In the genomic region with DNA sequence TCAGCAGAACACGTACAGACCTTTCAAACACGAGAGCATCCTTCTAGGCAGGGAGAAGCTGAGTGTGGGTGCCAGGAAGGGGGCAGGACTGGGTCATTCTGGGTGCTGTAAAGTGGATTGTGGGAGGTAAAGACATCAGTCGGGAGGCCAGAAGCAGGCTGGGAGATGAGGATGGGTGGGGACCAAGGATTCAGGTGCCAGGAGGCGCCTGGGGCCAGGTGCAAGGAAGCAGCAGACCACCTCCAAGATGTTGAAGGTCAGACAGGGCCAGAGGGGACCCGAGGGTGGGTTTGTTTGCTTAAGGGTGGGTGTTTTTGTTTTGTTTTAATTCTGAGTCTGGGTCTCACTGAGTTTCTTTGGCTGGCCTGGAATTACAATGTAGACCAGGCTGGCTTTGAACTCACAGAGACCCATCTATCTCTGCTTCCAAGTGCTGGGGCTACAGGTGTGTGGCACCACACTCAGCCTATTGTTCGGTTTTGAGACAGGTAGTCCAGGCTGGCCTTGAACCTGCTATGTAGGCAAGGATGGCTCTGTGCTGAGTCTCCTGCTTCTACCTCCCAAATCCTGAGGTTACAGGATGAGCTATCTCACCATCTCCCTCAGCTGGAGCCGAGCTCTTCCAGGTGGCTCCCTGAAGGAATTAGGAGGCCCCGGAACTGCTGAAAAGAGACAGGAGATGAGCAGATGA, we compare ENCODE assay signal across 18 mouse cellular contexts.
"Had no signal": no experiment of that assay in that cellular context is flagged by ENCODE, and none has a peak within 500 bp of the region (broad histone marks: within the 10 kb centered on the region; RNA-seq: fewer than 3 reads in every experiment).

No protein-coding gene starts in this region.

- H3K27ac ChIP-seq: kidney, embryonic 15.5 days; limb, embryonic 12.5 days; limb, embryonic 15.5 days; liver, embryonic 14.5 days; macrophage; midbrain, embryonic 12.5 days; neural tube, embryonic 12.5 days had no signal

- H3K4me3 ChIP-seq: kidney, embryonic 15.5 days; limb, embryonic 12.5 days; limb, embryonic 15.5 days; midbrain, embryonic 12.5 days; neural tube, embryonic 12.5 days had no signal

- DNase-seq: kidney, adult 2 months; kidney, postnatal 10 days; kidney, postnatal 36 days; left cerebral cortex, postnatal 4 days; liver, postnatal 0 days; lung, embryonic 14.5 days; thymus, adult 2 months; thymus, postnatal 14 days; thymus, postnatal 4 days had no signal

- H3K36me3 ChIP-seq: kidney, embryonic 15.5 days; limb, embryonic 12.5 days; limb, embryonic 15.5 days; midbrain, embryonic 12.5 days; neural tube, embryonic 12.5 days had no signal

- H3K9me3 ChIP-seq: kidney, embryonic 15.5 days; limb, embryonic 12.5 days; limb, embryonic 15.5 days; midbrain, embryonic 12.5 days; neural tube, embryonic 12.5 days had no signal

- H3K9ac ChIP-seq: kidney, embryonic 15.5 days; limb, embryonic 12.5 days; limb, embryonic 15.5 days; liver, embryonic 14.5 days; liver, postnatal 0 days; lung, embryonic 14.5 days; midbrain, embryonic 12.5 days; neural tube, embryonic 12.5 days had no signal

- H3K4me1 ChIP-seq: limb, embryonic 12.5 days; limb, embryonic 15.5 days had no signal

- ATAC-seq: liver, postnatal 0 days; lung, postnatal 0 days had no signal

- H3K4me2 ChIP-seq: kidney, embryonic 15.5 days; limb, embryonic 12.5 days; limb, embryonic 15.5 days; liver, embryonic 11.5 days; lung, embryonic 14.5 days; midbrain, embryonic 12.5 days; neural tube, embryonic 12.5 days had no signal

- H3K27me3 ChIP-seq: midbrain, embryonic 12.5 days; neural tube, embryonic 12.5 days had no signal
